Mouse (Mus musculus): Measurements from ENCODE around the gene Optn.

Optn gene

DNA sequence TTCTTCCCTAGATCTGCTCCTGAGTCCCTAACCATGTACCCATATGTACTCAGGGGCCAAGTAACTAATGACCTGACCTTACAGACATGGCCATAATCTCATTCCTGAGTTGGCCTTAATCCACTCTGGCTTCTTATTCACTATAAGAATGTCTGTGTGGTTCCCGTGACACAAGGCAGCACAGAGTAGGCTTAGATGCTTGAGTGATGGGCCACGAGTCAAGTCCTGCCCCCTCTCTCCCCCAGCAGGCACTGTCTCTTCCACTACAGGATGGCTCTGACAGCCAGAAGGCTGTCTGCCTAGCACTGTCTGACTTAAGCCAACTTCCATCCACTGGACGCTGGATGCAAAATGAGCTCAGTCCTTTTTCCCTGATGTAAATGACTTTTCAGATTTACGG, 3.9 kb downstream of the Optn start:
- no peak for DNase-seq

DNA sequence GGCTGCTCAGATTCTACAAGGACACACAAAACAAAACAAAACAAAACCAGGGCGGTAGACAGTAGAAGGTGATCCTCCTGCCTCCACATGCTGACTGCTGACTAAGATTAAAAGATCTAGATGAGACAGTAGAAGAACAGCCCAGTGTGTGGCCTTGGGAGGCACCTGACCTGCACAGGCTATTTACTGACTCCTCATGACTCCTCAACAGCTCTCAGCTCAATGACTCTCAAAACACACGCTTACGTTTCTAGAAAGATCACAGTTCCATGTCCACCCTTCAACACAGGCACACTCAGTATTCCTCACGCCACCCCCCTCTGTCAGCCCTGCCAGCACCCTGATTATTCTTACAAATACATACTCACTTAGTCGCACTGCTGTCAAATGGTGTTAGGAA, 5.4 kb downstream of the Optn start:
- DNase-seq: no peak

DNA sequence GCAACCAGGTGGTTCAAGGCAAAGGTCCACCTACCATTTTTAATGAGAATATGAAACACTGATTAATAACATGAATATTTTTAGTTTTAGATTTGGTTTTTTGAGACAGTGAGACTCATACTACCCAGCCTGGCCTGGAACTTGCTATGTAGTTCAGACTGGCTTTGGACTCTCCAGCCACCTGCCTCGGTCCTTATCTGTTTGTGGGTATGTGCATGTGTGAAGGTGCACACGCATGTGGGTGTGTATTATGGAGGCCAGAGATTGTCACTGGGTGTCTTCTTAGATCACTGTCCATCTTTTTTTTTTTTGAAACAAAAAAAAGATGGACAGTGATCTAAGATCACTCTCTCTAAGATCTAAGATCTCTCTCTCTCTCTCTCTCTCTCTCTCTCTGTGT, 13.3 kb downstream of the Optn start:
- DNase-seq: no peak

DNA sequence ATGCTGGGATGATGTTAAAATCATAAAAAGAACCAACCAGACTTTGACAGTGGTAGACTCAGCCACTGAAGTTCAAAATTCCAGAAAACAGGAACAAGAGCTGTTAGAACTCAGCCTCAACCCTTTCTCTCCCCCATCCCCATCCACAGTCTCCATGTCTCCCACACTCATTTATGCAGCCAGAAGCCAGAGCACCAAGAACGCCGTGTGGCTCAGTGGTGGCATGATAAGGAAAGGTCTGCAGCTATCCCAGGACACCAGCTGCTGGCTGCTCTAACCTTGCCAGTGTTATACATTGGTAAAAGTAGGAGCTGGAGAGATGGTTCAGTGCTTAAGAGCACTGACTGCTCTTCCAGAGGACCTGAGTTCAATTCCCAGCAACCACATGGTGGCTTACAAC, 16.8 kb downstream of the Optn start:
- DNase-seq: no peak

DNA sequence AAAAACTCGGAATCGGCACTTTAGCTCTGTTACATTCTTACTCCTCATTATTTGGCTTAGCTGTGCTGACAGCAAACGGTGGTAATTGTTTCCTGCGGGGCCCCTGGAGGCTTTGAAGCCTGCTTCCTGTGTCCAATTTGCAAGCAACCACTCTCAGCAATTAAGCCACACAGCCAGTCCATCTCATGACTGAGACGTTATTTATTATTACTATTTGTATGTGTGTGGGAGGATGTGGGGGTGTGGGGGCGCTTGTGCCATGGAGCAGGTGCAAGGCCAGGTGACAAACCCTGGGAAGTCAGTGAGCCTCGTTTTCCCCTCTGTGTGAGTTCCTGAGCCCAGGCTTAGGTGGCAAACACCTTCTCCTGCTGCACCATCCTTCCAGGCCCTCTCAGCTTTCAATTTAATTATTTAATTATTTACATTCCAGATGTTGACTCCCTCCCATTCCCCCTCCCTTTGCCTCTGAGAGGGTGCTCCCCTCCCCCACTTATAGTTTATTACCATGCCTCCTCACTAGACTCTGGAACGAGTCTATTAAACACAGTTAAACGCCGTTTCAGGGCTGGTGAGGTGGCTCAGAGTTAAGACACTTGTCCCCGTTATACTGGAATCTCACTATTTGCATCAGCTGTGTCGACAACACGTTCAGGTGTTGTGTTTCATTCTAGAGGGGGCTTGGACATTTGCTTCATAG, 18.4 kb downstream of the Optn start:
- no peak for DNase-seq

DNA sequence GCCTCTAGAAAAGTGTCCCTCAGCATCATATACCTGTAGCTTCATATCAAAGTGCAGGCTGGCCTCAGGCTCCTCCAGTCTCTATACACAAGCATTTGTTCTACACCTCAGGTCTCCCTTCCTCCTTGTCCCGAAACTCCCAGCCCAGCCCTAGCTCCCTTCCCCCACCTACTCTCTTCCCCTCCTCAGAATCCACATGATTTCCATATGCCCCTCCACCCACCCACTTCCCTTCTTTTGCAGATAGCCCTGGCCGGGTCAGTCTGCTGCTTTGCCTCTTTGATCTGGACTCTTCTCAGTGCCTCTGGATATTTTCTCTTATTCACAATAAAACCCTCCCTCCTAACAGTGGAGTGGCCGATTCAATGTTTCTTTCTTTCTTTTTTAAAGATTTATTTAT, 19.5 kb downstream of the Optn start:
- no peak for DNase-seq

DNA sequence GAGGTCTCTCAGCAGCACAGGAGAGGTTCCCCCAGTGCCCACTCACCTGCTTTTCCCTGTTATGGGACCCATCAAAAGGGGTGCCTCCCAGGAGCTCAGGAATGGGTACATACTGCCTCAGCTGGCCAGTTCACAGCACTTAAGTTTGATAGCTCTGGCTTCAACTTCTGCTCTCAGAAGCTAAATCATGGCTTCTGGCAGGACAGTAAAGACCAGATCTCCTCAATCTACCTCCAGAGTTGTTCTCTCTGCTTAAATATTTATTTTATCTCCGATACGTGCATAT, 20.4 kb downstream of the Optn start:
- DNase-seq: no peak

DNA sequence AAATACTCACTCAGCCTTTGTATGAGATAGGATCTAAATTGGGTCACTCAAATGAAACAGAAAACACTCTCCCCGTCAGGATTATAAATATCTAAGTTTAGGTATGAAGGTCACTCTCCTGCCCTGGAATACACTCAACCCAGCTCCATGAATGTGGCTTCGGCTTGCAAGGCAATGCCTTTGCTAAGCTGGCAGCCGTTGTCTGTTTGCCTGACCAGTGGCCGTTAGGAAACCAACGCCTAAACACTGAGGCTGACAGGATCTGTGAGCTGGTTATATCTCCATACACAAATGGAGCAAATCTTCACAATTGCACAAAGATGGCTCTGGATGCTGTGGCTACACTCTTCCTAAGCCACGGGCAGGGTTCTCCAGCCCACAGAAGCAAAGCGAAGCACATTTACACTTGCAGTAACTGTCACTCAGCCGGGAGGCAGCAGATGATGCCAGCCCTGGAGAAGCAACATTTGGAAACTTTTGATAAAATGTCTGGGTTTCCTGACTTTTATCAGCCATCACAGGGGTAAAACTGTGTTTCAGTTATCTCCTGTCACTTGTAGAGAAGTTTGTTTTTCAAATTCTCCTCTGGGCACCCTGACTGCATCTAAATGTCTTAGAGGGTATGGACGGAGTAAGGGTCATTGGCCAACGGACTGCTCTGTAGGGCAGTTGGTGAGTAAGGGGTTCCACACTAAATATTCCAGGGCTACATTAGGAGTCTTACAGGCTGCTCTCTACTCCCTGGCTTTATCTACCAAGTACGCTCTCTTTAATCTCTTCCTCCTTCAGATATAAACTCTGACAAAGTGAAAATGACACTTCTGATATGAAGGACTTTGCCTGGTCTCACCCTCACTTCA, 21.0 kb downstream of the Optn start:
- no peak for DNase-seq

DNA sequence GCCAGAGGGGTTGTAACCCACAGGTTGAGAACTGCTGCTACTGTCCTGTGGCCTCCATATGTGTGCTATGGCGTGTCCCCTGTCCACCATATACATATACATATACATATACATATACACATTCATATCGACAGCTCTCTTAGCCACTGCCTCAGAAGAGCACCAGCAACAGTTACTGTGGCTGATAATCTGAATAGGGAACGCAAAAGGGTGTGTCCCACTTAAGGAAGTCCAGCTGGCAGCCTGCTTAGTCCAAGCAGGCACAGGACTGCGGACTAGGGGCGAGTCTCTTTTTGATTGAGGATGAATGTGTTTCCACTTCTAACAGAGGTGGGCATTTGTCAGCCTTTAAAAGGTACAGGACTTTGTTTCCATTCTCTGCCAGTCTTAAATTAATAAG, 22.0 kb downstream of the Optn start:
- DNase-seq: no peak

DNA sequence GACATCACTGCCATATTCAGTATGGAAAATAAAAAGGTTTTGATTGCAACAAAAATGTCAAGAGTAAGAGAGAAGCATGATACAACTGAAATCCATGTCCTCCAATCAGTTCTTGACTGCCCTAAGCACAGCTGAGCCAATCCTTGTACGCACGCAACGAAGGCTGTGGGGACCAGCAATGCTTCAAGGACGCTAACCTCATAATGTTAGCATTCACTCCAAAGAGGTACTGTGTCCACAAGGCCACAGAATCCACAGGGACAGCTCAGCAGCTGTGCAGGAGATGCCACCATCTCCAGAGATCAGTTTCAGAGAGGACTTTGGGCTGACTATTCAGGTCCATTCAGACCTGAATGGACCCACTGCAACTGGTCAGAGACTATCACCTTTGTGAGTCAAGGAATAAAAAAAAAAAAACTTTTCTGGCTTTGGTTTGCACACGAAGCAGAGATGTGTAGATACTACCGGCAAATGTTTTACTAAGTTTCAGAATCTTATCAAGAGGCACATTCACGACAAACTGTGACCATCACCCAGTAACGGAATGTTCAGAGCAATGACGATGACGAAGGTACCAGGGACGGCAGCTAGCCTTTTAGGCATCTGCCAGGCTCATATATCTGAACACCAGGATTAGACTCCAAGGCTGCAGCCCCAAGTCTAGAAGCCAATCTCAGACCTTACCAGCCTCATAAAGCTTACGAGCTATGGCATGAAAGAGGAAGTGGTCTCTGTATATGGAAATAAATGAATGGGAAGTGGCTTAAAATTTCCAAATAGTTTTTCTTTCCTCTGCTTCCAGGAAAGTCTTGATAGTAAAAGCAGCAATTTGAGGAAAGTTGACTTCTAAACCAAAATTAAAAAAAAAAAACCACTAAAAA, 23.3 kb downstream of the Optn start:
- DNase-seq: no peak

DNA sequence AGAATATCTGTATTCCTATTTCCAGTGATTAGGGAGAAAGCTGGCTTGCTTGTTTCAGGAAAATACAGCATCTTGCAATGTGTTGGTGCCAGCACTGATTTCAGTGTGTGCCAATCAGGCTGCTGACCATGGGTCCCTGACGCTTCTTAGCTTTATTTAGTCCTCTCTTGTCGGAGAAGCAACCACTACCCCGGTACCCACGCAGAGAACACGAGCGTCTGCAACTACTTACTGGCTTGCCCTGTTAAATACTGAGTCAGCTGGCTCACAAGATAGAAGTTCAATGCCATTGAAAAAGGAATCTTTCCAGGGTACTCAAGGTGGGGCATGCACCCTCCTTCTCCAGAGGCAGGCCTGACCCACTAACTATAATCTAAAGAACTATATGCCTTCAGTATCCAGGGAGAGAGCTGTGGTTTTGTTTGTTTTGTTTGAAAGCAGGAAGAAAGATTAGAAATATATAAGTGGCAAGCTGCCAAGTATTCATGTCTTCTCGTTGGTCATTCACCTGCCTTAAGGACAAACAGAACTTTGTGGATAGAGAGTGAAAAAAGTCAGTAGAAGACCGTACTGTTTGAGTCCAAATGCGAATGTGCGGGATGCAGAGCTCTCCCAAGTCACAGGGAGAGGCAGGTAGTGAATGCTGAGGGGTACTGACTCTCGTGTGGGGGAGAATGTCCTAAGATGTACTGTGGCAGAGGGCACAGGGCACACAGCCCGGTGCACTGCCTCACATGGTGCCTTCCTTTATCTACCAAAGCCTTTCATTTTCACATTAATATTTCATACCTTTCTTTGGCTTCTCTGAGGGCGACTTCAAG, 24.3 kb downstream of the Optn start:
- DNase-seq: no peak

DNA sequence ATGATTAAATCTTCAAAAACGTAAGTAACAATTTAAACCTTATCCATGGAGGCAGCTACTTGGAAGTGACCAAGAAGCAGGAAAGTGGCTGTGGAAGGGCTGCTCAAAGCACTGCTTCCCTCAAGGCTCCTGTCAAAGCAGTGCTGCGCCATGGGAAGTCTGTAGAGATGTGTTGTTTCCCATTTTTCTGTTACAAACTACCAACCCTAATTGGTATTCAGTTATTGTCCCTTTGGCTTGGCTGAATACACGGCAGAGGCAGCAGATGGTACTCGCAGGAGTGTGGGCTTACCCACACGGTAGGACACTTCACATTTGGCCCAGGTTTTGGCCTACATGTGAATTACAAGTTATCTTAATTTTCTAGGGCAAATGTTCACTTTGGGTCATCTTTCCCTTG, 25.5 kb downstream of the Optn start:
- no peak for DNase-seq

DNA sequence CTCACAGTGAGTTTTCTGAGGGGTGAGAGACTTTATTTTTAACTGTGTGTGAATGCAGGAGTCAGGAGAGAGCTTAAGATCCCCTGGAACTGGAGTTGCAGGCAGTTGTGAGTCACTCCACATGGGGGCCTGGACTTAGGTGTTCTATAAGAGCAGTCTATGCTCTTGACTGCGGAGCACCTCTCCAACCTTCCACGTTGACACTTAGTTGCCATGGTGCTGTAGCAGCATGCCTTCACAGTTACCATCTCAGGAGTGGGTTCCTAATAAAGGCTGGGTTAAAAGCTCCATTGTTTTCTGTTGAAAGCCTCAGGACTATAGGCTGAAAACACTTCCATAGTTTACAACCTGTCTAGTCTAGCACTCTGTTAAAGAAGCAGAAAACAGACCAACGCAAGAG, 26.5 kb downstream of the Optn start:
- no peak for DNase-seq

DNA sequence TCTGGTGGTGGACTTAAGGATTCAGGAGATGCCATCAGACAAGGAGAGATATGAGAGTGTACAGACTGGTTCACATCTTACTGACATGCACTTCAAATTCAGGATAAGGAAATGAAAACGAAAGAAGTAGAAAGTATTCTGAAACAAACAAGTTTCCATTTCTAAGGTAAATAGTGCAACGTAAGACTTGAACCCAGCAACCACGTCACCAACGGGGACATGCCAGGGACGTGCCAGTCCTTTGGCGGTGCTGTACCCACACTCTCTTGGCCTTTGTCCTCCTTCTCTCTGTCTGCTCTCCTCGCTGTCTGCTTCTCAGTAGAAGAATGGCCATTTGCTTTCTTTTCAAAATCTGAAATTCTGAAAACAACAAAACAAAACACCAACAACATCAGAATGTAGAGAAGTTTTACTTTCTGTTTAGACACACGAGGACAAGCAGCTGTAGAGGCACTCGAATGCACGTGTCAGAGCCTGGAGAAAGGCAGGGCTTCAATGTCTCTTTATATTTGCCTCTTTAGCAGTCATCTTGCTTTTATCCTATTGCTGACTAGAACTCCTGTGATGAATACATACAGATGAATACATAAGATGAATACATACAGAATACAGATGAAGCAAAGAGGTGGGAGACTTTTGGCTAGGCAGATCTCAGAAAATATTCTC, 27.3 kb downstream of the Optn start:
- no peak for DNase-seq

DNA sequence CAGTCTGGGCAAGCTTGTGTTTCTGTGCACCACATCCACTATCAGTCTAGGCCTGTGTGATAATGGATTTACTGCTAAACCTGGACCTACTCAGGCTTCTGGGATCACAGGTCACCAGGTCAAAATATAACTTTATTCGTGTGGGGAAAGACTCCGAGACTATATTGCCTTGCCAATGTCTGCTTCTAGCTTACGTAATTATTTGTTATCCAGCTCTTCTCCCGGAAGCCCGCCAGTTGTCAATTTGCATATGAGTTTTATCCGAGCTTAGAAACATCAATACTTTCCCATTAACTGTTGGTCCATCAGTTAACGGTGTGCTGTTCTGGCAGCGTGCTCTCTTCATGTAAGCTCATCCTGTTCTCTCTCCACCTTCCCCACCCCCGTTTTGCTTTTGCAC, 28.6 kb downstream of the Optn start:
- no peak for DNase-seq

DNA sequence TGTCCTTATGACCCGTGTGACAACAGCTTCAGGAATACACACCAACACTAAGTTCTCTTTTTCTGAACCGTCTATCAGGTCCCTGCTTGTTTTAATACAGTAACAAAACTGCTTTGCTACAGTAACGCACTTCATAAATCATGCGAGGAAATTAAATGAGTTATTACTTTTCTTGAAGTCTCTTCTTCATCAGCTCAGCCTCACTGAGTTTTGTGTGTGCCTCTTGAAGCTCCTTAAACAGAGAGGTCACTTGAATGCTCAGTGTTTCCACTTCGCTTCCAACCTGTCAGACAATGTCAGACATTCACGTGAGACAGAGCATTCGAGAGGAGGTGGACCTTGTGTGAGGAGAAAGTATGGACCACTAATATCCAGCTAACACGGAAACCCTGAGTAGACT, 29.1 kb downstream of the Optn start:
- DNase-seq: no peak

DNA sequence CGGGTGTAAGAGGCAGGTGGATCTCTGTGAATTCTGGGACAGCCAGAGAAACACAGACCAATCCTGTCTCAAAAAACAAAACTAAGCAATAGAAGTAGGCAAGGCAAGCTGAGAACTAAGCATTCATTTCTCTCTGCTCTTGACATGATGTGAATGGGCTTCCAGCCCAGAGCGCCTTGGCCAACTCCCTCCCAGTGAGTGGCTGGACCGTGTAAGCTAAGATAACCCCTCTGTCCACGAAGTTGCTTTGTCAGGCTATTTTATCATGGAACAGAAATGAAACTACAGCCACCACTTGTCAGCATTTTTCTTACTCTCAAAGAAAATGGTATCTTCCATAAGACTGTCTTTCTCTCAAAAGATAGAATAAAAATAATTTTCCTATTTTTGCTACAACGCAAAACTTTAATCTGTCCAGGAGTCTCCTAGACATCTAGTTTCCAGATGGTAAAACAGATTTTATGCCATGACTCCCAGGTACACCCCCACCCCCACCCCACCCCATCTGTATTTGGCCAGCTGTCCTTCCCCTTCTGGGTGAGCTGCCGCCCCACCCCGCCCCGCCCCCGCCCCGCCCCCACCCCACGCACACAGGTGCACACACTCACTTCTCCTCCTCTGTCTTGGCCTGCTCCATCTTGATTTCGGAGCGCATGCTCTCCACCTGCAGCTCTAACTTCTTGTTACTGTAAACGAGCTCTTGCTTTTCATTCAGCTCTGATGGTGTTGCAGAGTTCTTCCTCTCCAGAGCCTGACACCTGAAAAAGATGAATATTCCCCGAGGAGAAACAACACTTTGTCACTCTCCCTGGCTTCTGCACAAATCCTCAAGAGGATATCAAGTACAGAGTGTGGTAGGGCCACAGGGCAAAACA, 30.1 kb downstream of the Optn start:
- DNase-seq: no peak

DNA sequence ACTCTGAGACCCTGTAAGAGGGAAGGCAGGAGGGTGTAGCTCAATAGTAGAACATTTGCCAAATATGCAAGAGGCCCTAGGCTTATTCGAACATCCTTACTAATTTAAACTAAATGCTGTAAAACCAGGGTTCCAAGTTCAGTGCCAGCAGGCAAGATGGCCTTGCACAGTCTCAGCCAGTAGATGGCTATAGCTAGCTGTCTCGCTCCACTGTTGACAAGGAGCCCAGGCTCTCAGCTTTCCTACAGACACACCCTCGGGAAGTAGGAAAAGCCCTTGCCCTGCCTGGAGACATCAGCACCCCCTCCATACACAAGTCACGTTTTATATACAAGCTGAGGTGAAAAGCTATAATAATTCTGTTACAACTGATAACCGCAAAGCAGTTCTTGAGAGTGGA, 31.2 kb downstream of the Optn start:
- DNase-seq: no peak

DNA sequence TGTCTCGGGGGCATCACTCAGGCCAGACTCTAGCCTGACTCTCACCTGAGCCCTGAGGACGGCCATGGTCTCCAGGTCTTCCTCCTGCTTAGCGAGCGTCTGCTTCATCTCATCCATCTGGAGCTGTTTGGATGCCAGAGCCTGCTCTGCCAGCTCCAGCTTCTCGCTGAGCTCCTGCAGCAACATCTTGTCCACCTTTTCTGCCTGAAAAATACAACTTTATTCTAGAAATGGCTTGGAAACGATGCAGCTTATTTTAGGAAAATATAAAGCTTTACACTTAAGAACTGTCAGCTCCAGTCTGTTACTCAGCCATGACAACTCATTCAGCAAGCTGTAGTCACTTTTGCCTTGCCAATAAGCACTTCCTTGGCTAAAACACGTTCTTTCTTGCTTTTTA, 32.6 kb downstream of the Optn start:
- DNase-seq: no peak

DNA sequence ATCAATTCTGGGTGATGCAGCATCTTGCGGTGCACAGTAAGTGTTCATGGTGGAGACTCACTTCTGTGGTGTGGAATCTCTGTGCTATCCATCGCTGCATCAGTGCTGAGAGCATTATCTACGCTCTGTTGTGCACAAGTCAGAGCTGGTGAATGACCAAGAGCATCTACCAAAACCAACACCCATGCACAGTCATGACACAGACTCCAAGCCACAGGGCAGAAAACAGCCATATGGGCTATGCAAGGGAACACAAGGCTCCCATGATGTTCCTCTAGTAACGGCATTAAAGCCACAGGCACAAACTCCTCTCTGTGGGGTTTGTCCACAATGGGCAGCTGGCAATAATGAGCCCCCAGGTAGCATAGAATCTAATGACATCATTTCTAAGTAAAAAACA, 34.0 kb downstream of the Optn start:
- no peak for DNase-seq

DNA sequence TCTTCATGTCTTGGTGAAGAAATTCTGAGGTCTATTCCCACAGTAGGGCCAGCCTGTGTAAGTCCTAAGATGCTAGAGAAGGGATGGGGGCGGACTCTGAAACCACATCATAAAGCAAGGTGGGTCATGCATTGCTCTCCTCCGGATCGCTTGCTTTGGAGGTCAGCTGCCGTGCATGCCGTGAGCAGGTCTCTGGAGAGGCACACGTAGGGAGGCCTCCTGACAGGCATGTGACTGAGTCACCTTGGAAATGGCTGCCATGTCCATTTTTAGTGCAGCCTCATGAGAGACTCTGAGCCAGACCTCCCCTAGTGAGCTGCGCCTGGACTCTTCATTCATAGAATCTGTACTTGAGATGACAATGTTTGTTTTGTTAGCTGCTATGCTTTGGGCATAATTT, 35.8 kb downstream of the Optn start:
- DNase-seq: no peak
